Mouse (Mus musculus) heart, adult 2 months (tissue): ENCODE measurements around the gene Sox13. TPM values are rescaled to one million over a fixed set of nuclear protein-coding genes. Genes with fewer than 3 reads are reported as not detected.

ENCODE experiments used
- DNase-seq, 2 experiments: peaks; one replicate each; pipeline ENCODE4 v3.0.0; 2021
- H3K27ac ChIP-seq: fragments of 200-600 bp; 2 replicates; pipeline ENCODE4 v1.8.1; 2022
- H3K27me3 ChIP-seq: fragments of 200-500 bp; 2 replicates; pipeline ENCODE4 v1.6.1; 2012; ENCODE audit warnings: mild to moderate bottlenecking, low read length, inconsistent platforms, mixed read lengths; ENCODE audit not compliant: control insufficient read depth, insufficient read depth
- H3K36me3 ChIP-seq: fragments of 200-500 bp; 2 replicates; pipeline ENCODE4 v1.6.1; 2012; ENCODE audit warnings: low read length, inconsistent platforms; ENCODE audit not compliant: control insufficient read depth, insufficient read depth
- H3K4me1 ChIP-seq: fragments of 200-500 bp; 2 replicates; pipeline ENCODE4 v1.6.1; 2011; ENCODE audit warnings: low read length; ENCODE audit not compliant: control insufficient read depth, insufficient read depth
- H3K4me3 ChIP-seq: fragments of 200-600 bp; 2 replicates; pipeline ENCODE4 v1.8.1; 2022
- H3K79me2 ChIP-seq: fragments of 200-500 bp; replicated peaks from 2 replicates; pipeline ENCODE4 v1.6.1; 2012; ENCODE audit warnings: mild to moderate bottlenecking, inconsistent platforms, low read length, moderate library complexity, mixed read lengths; ENCODE audit not compliant: control insufficient read depth, insufficient read depth
- H3K9ac ChIP-seq: fragments of 200-500 bp; 2 replicates; pipeline ENCODE4 v1.6.1; 2012; ENCODE audit warnings: low read depth, mild to moderate bottlenecking, control low read depth, inconsistent platforms, low read length, mixed read lengths
- CTCF ChIP-seq: fragments of 200-600 bp; IDR thresholded peaks from 2 replicates; pipeline ENCODE4 v1.8.1; 2022; ENCODE audit warnings: antibody characterized with exemption, mild to moderate bottlenecking, moderate library complexity
- EP300 ChIP-seq: fragments of 200-500 bp; IDR thresholded peaks from 2 replicates; pipeline ENCODE4 v1.6.1; 2011; ENCODE audit warnings: low read depth, low read length, control low read depth; ENCODE audit not compliant: insufficient read depth
- POLR2A ChIP-seq: fragments of 200-500 bp; IDR thresholded peaks from 2 replicates; pipeline ENCODE4 v1.6.1; 2011; ENCODE audit warnings: mild to moderate bottlenecking, low read depth, low read length, control low read depth; ENCODE audit not compliant: insufficient read depth
- WGBS: fragments of 180-500 bp; shearing (Covaris S2); methylation state at CpG from one replicate; pipeline ENCODE4 v1.1.7; 2018; 5-methylcytosine and 5-hydroxymethylcytosine counted together
- intact Hi-C: fragments of 180-260 bp; cut with DNase I; formaldehyde crosslinking; loops from one replicate; pipeline ENCODE4 v1.15.1; 2025
- polyA plus RNA-seq: library from polyadenylated mRNA; depleted of rRNA; stranded (reverse); fragments of >200 nt; gene quantifications from 2 replicates; pipeline ENCODE4 v1.2.3, GENCODE M21; 2012
- total RNA-seq, 2 experiments: library from RNA; stranded (reverse); gene quantifications; 2 replicates each; pipeline ENCODE4 v1.2.3; 2021

Gene Sox13
- total and polyA plus RNA-seq, 3 experiments = 15.3 to 24.7 (median 16.2) TPM

- Histone ChIP-seq H3K4me3 (no peak overlapping the region), H3K27ac (peak overlapping the region; percentile 75), H3K4me1 (peaks cover 28% of the 10 kb centered on the region), H3K9ac (no peak overlapping the region), H3K36me3 (no peaks in the 10 kb centered on the region; the same call in 1 of the 2 replicates), H3K79me2 (no peaks in the 10 kb centered on the region; the same call in 1 of the 2 replicates), H3K27me3 (no peaks in the 10 kb centered on the region)
- TF ChIP-seq EP300 = no peak
- TF ChIP-seq POLR2A = no peak
- no peak for TF ChIP-seq CTCF
- intact Hi-C loops = loop anchor here (5.0 kb wide), 1 partner anchor 95 kb away; no protein-coding TSS in a partner anchor
- WGBS = 66% methylated on average over 5 of the region's 5 CpGs
- no peak for DNase-seq
These were observed 27.1 kb downstream of the Sox13 start for GRCm38 (mm10) chr1:133397094-133397482.

- 82% methylated on average over 5 of the region's 5 CpGs for WGBS
- H3K27me3 ChIP-seq = no peaks in the 10 kb centered on the region
- no peaks in the 10 kb centered on the region; the same call in 1 of the 2 replicates for H3K79me2 ChIP-seq
- DNase-seq = no peak
- H3K4me1 ChIP-seq = peaks cover 28% of the 10 kb centered on the region
- no peak overlapping the region for H3K9ac ChIP-seq
- TF ChIP-seq POLR2A (no peak), CTCF (no peak), EP300 (no peak)
- no peak overlapping the region; the same call in 1 of the 2 replicates for H3K27ac ChIP-seq
- intact Hi-C loops = loop anchor here (5.0 kb wide), 1 partner anchor 96 kb away; no protein-coding TSS in a partner anchor
- H3K4me3 ChIP-seq = no peak overlapping the region
- H3K36me3 ChIP-seq = no peaks in the 10 kb centered on the region; the same call in 1 of the 2 replicates
These were observed 27.5 kb downstream of the Sox13 start for GRCm38 (mm10) chr1:133396693-133397092.

GRCm38 (mm10) chr1:133394702-133395101 is 29.5 kb downstream of the Sox13 start:
- WGBS = 67% methylated on average over 4 of the region's 4 CpGs

GRCm38 (mm10) chr1:133387539-133388268 is 36.5 kb downstream of the Sox13 start:
- no peak overlapping the region for H3K27ac ChIP-seq
- peaks cover 1% of the 10 kb centered on the region; the same call in 1 of the 2 replicates for H3K4me1 ChIP-seq
- H3K27me3 ChIP-seq = no peaks in the 10 kb centered on the region
- no peaks in the 10 kb centered on the region; the same call in 1 of the 2 replicates for H3K36me3 ChIP-seq
- no peak overlapping the region for H3K9ac ChIP-seq
- no peak for TF ChIP-seq POLR2A
- no peak for TF ChIP-seq CTCF
- no peak for TF ChIP-seq EP300
- DNase-seq = no peak
- H3K79me2 ChIP-seq = no peaks in the 10 kb centered on the region
- WGBS = 66% methylated on average over 19 of the region's 19 CpGs
- intact Hi-C loops = no loop called here
- H3K4me3 ChIP-seq = no peak overlapping the region

More at GRCm38 (mm10) chr1:133394702-133395101, 29.5 kb downstream of the Sox13 start:
- Histone ChIP-seq H3K4me3 (no peak overlapping the region), H3K36me3 (no peaks in the 10 kb centered on the region; the same call in 1 of the 2 replicates), H3K79me2 (no peaks in the 10 kb centered on the region; the same call in 1 of the 2 replicates), H3K27me3 (no peaks in the 10 kb centered on the region), H3K27ac (no peak overlapping the region), H3K9ac (no peak overlapping the region), H3K4me1 (peaks cover 15% of the 10 kb centered on the region)
- TF ChIP-seq POLR2A (no peak), EP300 (no peak), CTCF (no peak)
- intact Hi-C loops = loop anchor here (2.0 to 5.0 kb wide), 2 partner anchors 18 to 98 kb away; no protein-coding TSS in a partner anchor
- DNase-seq = no peak

- Histone ChIP-seq H3K27ac (peak overlapping the region; percentile 49; the same call in 1 of the 2 replicates), H3K36me3 (no peaks in the 10 kb centered on the region), H3K79me2 (no peaks in the 10 kb centered on the region), H3K4me3 (no peak overlapping the region), H3K9ac (no peak overlapping the region), H3K4me1 (peaks cover 3% of the 10 kb centered on the region; the same call in 1 of the 2 replicates), H3K27me3 (no peaks in the 10 kb centered on the region)
- WGBS = 52% methylated on average over 11 of the region's 11 CpGs
- no peak for DNase-seq
- intact Hi-C loops = no loop called here
- TF ChIP-seq EP300 = no peak
- no peak for TF ChIP-seq POLR2A
- TF ChIP-seq CTCF = no peak
These were observed 38.0 kb downstream of the Sox13 start for GRCm38 (mm10) chr1:133386209-133386608.

- Histone ChIP-seq H3K4me3 (no peak overlapping the region), H3K9ac (no peak overlapping the region), H3K27me3 (no peaks in the 10 kb centered on the region), H3K36me3 (no peaks in the 10 kb centered on the region), H3K27ac (peak overlapping the region; percentile 49), H3K79me2 (no peaks in the 10 kb centered on the region), H3K4me1 (peaks cover 3% of the 10 kb centered on the region; the same call in 1 of the 2 replicates)
- no peak for TF ChIP-seq POLR2A
- TF ChIP-seq EP300 = peak; percentile 47; the same call in 1 of the 2 replicates
- peak; percentile 91 for TF ChIP-seq CTCF
- peak; percentile 71 to 84 for DNase-seq
- 35% methylated on average over 9 of the region's 9 CpGs for WGBS
- intact Hi-C loops = loop anchor here (1.0 to 2.0 kb wide), 3 partner anchors 33 to 63 kb away; no protein-coding TSS in a partner anchor
These were observed 38.7 kb downstream of the Sox13 start for GRCm38 (mm10) chr1:133385506-133385905.
